Mouse (Mus musculus): ENCODE measurements at regions not wholly inside any gene's neighbourhood (a gene's known extent, or its start where the extent isn't known, plus 50 kb on each side); places are given as distances from the start of the nearest gene placed in this dataset.

DNA sequence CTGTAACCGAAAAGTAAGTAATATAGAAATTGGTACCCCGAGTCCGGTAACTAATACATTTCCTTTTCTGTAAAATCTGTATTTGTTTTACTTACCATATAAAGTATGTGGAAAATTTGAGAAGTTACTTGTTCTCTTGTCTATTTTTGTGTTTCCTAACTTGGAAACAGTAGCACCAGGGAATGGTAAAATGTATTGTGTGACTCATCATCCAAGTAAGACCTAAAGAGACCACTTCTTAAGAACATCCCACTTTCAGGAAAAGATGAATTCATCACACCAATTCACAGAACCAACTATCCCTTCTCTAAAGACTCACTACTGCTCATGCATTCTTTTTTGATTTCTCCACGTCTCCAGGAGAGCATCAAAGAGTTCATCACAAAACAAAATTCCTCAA is 457.6 kb upstream of the Htr2a start:
- ATAC-seq (replicated peaks; ENCODE audit: low FRiP score) = no peak
- H3K9ac ChIP-seq (ENCODE audit: low read length) = no peak overlapping the region
- no peak overlapping the region for H3K27ac ChIP-seq (ENCODE audit: low read depth, low read length)
- H3K4me3 ChIP-seq (ENCODE audit: low read depth, low read length) = no peak overlapping the region
- no peaks in the 10 kb centered on the region for H3K27me3 ChIP-seq (ENCODE audit: control insufficient read depth, insufficient read depth, low read length)
- no peak overlapping the region for H3K4me2 ChIP-seq (ENCODE audit: low read depth, low read length, severe bottlenecking)
- no peak for DNase-seq (ENCODE audit: low spot score)
- 87% methylated on average over 4 of the region's 4 CpGs for WGBS
- no peaks in the 10 kb centered on the region for H3K4me1 ChIP-seq (replicated peaks; ENCODE audit: control insufficient read depth, insufficient read depth, low read length)
- no peaks in the 10 kb centered on the region for H3K36me3 ChIP-seq (ENCODE audit: control insufficient read depth, insufficient read depth, low read length)
- no peaks in the 10 kb centered on the region for H3K9me3 ChIP-seq (ENCODE audit: control insufficient read depth, low read length)

DNA sequence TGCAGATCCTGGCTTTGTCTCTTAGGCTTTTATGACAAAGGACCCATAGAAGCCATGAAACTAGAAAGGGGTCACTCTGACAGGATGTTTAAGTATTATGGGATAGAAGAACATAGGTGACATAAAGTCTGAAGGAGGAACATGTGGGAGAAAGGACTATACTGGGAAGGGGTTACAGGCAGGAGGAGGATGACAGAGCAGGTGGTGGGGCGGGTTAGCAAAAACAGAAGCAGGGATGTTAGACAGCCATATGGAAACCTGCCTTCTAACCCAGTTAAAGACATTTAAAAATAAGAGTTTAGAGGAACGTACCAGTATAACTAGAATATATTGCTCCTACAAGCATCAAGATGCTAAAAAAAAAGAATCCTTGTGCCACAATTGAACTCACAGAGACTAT is 438.9 kb upstream of the Htr2a start:
- Histone ChIP-seq H3K4me3 (ENCODE audit: low read depth, low read length) (no peak overlapping the region), H3K9me3 (ENCODE audit: control insufficient read depth, low read length) (no peaks in the 10 kb centered on the region), H3K9ac (ENCODE audit: low read length) (no peak overlapping the region), H3K36me3 (ENCODE audit: control insufficient read depth, insufficient read depth, low read length) (no peaks in the 10 kb centered on the region), H3K27me3 (ENCODE audit: control insufficient read depth, insufficient read depth, low read length) (no peaks in the 10 kb centered on the region), H3K27ac (ENCODE audit: low read depth, low read length) (no peak overlapping the region), H3K4me2 (ENCODE audit: low read depth, low read length, severe bottlenecking) (no peak overlapping the region), H3K4me1 (replicated peaks; ENCODE audit: control insufficient read depth, insufficient read depth, low read length) (no peaks in the 10 kb centered on the region)
- ATAC-seq (replicated peaks; ENCODE audit: low FRiP score) (no peak), DNase-seq (ENCODE audit: low spot score) (no peak)
- WGBS = 92% methylated on average over 2 of the region's 2 CpGs

DNA sequence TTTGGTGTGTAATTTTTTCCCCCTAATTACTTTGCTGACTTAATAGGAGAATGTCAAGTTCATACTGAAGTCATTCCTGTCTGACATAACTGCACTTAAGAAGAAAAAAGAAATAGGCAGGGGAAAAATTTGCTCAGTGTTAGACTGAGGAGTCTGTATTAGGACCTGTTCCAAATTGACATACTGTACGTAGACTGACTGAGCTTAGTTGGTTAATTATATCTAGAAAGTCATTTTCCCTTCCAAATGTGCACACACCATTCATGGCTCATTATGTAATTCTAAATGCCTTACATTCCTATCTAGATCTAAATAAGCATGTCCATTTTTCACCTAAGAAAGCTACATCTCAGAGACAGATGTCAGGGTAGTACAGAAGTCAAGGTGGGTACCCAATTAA is 435.6 kb upstream of the Htr2a start:
- ATAC-seq (replicated peaks; ENCODE audit: low FRiP score) (no peak), DNase-seq (ENCODE audit: low spot score) (no peak)
- no peak overlapping the region for H3K27ac ChIP-seq (ENCODE audit: low read depth, low read length)
- 95% methylated on average over 1 of the region's 1 CpGs for WGBS
- H3K4me2 ChIP-seq (ENCODE audit: low read depth, low read length, severe bottlenecking) = no peak overlapping the region
- H3K9ac ChIP-seq (ENCODE audit: low read length) = no peak overlapping the region
- no peaks in the 10 kb centered on the region for H3K36me3 ChIP-seq (ENCODE audit: control insufficient read depth, insufficient read depth, low read length)
- no peak overlapping the region for H3K4me3 ChIP-seq (ENCODE audit: low read depth, low read length)
- no peaks in the 10 kb centered on the region for H3K4me1 ChIP-seq (replicated peaks; ENCODE audit: control insufficient read depth, insufficient read depth, low read length)
- H3K27me3 ChIP-seq (ENCODE audit: control insufficient read depth, insufficient read depth, low read length) = no peaks in the 10 kb centered on the region
- H3K9me3 ChIP-seq (ENCODE audit: control insufficient read depth, low read length) = no peaks in the 10 kb centered on the region

DNA sequence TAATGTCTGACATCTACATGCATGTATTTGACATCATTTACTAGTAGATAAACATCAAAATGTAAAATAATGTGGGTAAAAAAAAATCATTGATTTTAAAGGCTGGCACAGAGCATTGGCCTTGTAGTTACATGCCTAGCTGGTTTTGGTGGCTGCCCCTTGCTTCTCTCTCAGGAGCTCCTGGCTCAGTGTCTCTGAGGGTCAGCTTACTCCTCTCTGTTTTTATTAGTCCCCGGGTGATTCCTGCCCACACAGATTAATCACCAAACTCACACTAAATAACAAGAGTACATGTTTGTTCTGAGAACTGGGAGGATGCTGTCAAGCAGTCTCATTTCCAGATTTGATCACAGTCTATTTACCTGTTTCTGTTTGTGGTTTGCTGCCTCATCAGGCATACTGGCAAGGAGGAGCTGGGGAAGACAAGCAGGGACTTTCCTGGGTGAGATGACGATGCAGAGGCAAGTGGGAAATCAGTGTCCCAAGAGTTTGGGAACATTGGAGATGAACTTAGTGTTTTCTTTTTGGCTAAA is 422.7 kb upstream of the Htr2a start:
- Histone ChIP-seq H3K4me3 (ENCODE audit: low read depth, low read length) (no peak overlapping the region), H3K4me1 (replicated peaks; ENCODE audit: control insufficient read depth, insufficient read depth, low read length) (no peaks in the 10 kb centered on the region), H3K9ac (ENCODE audit: low read length) (no peak overlapping the region), H3K36me3 (ENCODE audit: control insufficient read depth, insufficient read depth, low read length) (no peaks in the 10 kb centered on the region), H3K27ac (ENCODE audit: low read depth, low read length) (no peak overlapping the region), H3K27me3 (ENCODE audit: control insufficient read depth, insufficient read depth, low read length) (no peaks in the 10 kb centered on the region), H3K4me2 (ENCODE audit: low read depth, low read length, severe bottlenecking) (no peak overlapping the region), H3K9me3 (ENCODE audit: control insufficient read depth, low read length) (no peaks in the 10 kb centered on the region)
- no peak for ATAC-seq (replicated peaks; ENCODE audit: low FRiP score)
- no peak for DNase-seq (ENCODE audit: low spot score)
- WGBS = 95% methylated on average over 2 of the region's 2 CpGs

DNA sequence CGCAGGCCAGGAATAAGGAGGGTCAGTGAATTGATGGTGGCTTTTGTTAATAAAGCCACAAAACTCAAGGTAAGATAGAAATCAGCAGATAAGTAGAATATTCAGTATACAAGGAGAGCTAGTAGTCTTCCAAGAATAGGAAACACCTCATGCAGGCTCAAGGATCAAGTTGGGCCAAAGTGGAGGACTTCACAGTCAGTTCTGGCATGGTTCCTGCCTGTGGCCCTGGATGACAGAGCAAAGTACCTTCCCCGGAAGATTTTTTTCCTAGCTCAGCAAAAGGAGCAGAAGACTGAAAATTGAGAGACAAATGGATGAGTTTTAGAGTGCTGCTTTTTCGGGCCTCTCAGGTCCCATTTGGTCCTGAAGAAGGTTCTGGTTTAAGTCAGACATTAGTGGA is 420.9 kb upstream of the Htr2a start:
- Histone ChIP-seq H3K9ac (ENCODE audit: low read length) (no peak overlapping the region), H3K4me3 (ENCODE audit: low read depth, low read length) (no peak overlapping the region), H3K4me1 (replicated peaks; ENCODE audit: control insufficient read depth, insufficient read depth, low read length) (no peaks in the 10 kb centered on the region), H3K9me3 (ENCODE audit: control insufficient read depth, low read length) (no peaks in the 10 kb centered on the region), H3K36me3 (ENCODE audit: control insufficient read depth, insufficient read depth, low read length) (no peaks in the 10 kb centered on the region), H3K4me2 (ENCODE audit: low read depth, low read length, severe bottlenecking) (no peak overlapping the region), H3K27ac (ENCODE audit: low read depth, low read length) (no peak overlapping the region), H3K27me3 (ENCODE audit: control insufficient read depth, insufficient read depth, low read length) (no peaks in the 10 kb centered on the region)
- WGBS = 91% methylated on average over 3 of the region's 3 CpGs
- ATAC-seq (replicated peaks; ENCODE audit: low FRiP score) (no peak), DNase-seq (ENCODE audit: low spot score) (no peak)

DNA sequence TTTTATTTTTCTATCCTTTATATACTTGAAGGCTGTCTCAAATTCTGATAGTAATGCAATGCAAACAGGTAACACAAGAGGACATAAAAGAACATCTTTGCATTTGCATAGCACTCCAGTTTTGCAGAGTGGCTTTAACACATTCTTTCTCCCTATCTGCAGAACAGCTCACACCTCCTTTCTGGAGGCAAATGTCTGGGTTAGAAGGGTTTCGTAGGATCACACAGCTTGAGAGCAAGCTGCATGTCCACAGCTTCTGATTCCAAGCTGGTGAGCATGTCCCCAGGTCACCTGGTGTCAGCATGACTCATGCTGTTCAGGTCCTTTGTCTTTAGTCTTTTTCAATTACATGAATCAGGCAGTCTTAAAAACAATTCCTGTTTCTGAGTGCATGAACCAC is 418.5 kb upstream of the Htr2a start:
- H3K4me1 ChIP-seq (replicated peaks; ENCODE audit: control insufficient read depth, insufficient read depth, low read length) = no peaks in the 10 kb centered on the region
- no peak for ATAC-seq (replicated peaks; ENCODE audit: low FRiP score)
- H3K4me2 ChIP-seq (ENCODE audit: low read depth, low read length, severe bottlenecking) = no peak overlapping the region
- H3K4me3 ChIP-seq (ENCODE audit: low read depth, low read length) = no peak overlapping the region
- no peaks in the 10 kb centered on the region for H3K9me3 ChIP-seq (ENCODE audit: control insufficient read depth, low read length)
- no peaks in the 10 kb centered on the region for H3K27me3 ChIP-seq (ENCODE audit: control insufficient read depth, insufficient read depth, low read length)
- no peaks in the 10 kb centered on the region for H3K36me3 ChIP-seq (ENCODE audit: control insufficient read depth, insufficient read depth, low read length)
- no peak overlapping the region for H3K9ac ChIP-seq (ENCODE audit: low read length)
- no peak for DNase-seq (ENCODE audit: low spot score)
- no peak overlapping the region for H3K27ac ChIP-seq (ENCODE audit: low read depth, low read length)
- 65% methylated on average over 1 of the region's 1 CpGs for WGBS

DNA sequence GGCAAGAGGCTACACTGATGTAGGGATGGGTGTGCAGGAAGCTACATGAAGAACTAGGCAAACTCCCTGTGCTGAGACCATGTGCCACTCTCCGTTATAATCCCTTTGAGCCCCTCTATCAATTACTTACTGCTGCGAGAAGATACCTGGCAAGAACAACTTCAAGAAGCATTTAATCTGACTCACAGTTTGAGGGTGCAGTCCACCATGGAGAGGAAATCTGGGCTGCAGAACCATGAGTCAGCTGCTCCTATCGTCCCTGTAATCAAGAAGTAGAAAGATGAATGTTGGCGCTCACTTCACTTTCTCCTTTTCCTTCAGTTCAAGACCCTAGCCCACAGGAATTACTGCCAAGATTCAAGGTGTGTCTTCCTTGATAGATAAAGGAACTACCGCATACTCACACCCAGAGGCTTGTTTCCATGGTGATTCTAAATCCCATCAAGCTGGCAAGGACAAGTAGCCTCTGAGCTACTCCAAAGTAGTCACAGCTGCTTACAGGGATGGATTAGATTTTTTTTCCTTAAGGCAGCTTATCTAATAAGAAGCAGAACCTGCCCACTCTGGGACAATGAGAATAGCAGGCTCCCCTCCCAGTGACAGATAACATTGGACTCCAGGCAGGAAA is 411.0 kb upstream of the Htr2a start:
- H3K4me3 ChIP-seq (ENCODE audit: low read depth, low read length) = no peak overlapping the region
- no peaks in the 10 kb centered on the region for H3K9me3 ChIP-seq (ENCODE audit: control insufficient read depth, low read length)
- no peaks in the 10 kb centered on the region for H3K27me3 ChIP-seq (ENCODE audit: control insufficient read depth, insufficient read depth, low read length)
- ATAC-seq (replicated peaks; ENCODE audit: low FRiP score) (no peak), DNase-seq (ENCODE audit: low spot score) (no peak)
- H3K9ac ChIP-seq (ENCODE audit: low read length) = no peak overlapping the region
- H3K4me1 ChIP-seq (replicated peaks; ENCODE audit: control insufficient read depth, insufficient read depth, low read length) = no peaks in the 10 kb centered on the region
- no peak overlapping the region for H3K4me2 ChIP-seq (ENCODE audit: low read depth, low read length, severe bottlenecking)
- no peak overlapping the region for H3K27ac ChIP-seq (ENCODE audit: low read depth, low read length)
- WGBS = 72% methylated on average over 5 of the region's 5 CpGs
- no peaks in the 10 kb centered on the region for H3K36me3 ChIP-seq (ENCODE audit: control insufficient read depth, insufficient read depth, low read length)

DNA sequence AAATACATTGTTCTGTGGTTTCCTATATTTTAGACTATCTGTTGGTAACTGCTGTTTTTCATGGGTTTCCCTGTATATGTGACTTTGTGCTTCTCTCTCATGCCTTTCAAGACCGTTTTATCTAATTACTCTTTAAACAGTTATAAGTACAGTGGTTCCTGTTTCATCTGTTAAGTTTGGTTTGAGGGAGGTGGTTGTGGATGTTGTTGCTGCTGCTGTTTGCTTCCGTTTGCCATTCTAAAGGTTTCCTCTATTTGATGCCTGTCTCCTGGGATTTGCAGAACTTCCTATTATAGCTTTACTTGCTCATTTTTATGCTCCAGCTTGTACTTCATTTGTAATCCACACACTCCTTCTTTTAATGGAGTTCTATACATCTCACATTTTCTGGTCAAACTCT is 400.4 kb upstream of the Htr2a start:
- Histone ChIP-seq H3K9me3 (ENCODE audit: control insufficient read depth, low read length) (no peaks in the 10 kb centered on the region), H3K27ac (ENCODE audit: low read depth, low read length) (no peak overlapping the region), H3K27me3 (ENCODE audit: control insufficient read depth, insufficient read depth, low read length) (no peaks in the 10 kb centered on the region), H3K4me2 (ENCODE audit: low read depth, low read length, severe bottlenecking) (no peak overlapping the region), H3K9ac (ENCODE audit: low read length) (no peak overlapping the region), H3K4me3 (ENCODE audit: low read depth, low read length) (no peak overlapping the region), H3K36me3 (ENCODE audit: control insufficient read depth, insufficient read depth, low read length) (no peaks in the 10 kb centered on the region), H3K4me1 (replicated peaks; ENCODE audit: control insufficient read depth, insufficient read depth, low read length) (no peaks in the 10 kb centered on the region)
- DNase-seq (ENCODE audit: low spot score) = no peak
- no peak for ATAC-seq (replicated peaks; ENCODE audit: low FRiP score)
- 79% methylated on average over 2 of the region's 2 CpGs for WGBS

DNA sequence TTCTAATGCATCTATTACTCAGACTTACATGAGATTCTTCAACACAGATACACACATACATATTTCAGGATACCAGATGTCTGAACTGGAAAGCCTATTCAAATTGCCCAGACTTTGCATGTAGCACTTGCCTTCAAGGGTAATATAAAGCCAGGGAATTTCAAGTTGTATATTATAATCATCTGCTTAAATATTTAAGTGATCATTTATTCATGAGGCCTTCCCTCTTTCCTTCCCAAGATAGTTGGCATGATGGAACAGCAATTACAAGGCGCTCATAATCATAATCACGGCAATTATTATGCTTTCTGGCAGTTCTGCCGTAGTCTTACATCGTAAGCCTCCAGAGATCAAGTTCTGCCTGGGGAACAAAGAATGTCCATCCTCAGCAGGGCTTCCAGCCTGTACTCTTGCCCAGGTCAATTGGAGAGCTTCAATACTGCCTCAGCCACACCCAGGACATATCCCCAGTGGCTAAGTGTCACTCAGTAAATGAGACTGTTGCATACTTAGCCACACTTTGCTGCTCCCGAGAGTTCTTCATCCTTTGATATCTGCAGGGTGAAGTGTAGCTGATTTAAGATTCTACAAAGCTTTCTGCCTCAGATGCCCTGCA is 391.3 kb upstream of the Htr2a start:
- DNase-seq (ENCODE audit: low spot score) (no peak), ATAC-seq (replicated peaks; ENCODE audit: low FRiP score) (no peak)
- H3K36me3 ChIP-seq (ENCODE audit: control insufficient read depth, insufficient read depth, low read length) = no peaks in the 10 kb centered on the region

More for the DNA sequence above, 391.3 kb upstream of the Htr2a start:
- no peak overlapping the region for H3K4me2 ChIP-seq (ENCODE audit: low read depth, low read length, severe bottlenecking)
- no peak overlapping the region for H3K27ac ChIP-seq (ENCODE audit: low read depth, low read length)
- no peak overlapping the region for H3K9ac ChIP-seq (ENCODE audit: low read length)
- no peaks in the 10 kb centered on the region for H3K4me1 ChIP-seq (replicated peaks; ENCODE audit: control insufficient read depth, insufficient read depth, low read length)
- H3K4me3 ChIP-seq (ENCODE audit: low read depth, low read length) = no peak overlapping the region
- no peaks in the 10 kb centered on the region for H3K9me3 ChIP-seq (ENCODE audit: control insufficient read depth, low read length)
- 93% methylated on average over 5 of the region's 5 CpGs for WGBS
- H3K27me3 ChIP-seq (ENCODE audit: control insufficient read depth, insufficient read depth, low read length) = no peaks in the 10 kb centered on the region
